Comparison of ENCODE assay signal across 21 mouse cellular contexts in the genomic region with DNA sequence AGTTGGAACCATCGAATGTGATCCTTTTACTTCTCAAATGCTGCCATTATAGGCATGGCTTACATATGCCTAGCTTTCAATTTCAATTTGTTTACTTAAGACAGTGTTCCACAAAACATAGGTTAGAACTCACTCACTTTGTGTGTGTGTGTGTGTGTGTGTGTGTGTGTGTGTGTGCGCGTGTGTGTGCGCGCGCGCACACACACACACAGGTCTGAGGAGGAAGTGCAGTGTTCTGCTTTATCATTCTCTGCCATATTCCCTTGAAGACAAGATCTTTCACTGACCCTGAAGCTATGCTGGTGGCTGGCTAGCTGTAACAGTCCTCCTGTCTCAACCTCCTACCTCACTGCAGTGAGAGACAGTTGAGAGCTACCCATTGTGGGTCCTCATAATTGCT. TPM values are rescaled to one million over a fixed set of nuclear protein-coding genes. Genes with fewer than 3 reads are reported as not detected.
DNase-seq lines count a peak whose midpoint lies in the region; ATAC-seq and TF ChIP-seq lines count a peak whose summit lies in the region.
"Had no signal": no experiment of that assay in that cellular context is flagged by ENCODE, and none has a peak within 500 bp of the region (broad histone marks: within the 10 kb centered on the region; RNA-seq: fewer than 3 reads in every experiment).

No protein-coding gene starts in this region.

- H3K4me2 ChIP-seq in liver, embryonic 11.5 days, result peak overlapping the region; percentile 47
- peak overlapping the region; percentile 28; the same call in 1 of the 2 replicates for H3K4me2 ChIP-seq in liver, embryonic 16.5 days (ENCODE audit: low read depth, low read length)
- H3K4me2 ChIP-seq in kidney, embryonic 16.5 days (replicated peaks; ENCODE audit: low read depth, low read length), result no peak overlapping the region
- H3K4me2 ChIP-seq: hindbrain, embryonic 14.5 days; limb, embryonic 13.5 days; neural tube, embryonic 13.5 days had no signal

- no peak for TF ChIP-seq POLR2A in small intestine, adult 2 months (IDR thresholded peaks at IDR 0.05; ENCODE audit: low read depth, low read length)

- H3K9ac ChIP-seq in liver, embryonic 11.5 days (ENCODE audit: low read depth, low read length), result no peak overlapping the region
- H3K9ac ChIP-seq in liver, embryonic 16.5 days (ENCODE audit: low read depth, low read length), result no peak overlapping the region
- no peak overlapping the region for H3K9ac ChIP-seq in kidney, embryonic 16.5 days (replicated peaks; ENCODE audit: low read length)
- H3K9ac ChIP-seq: hindbrain, embryonic 14.5 days; limb, embryonic 13.5 days; neural tube, embryonic 13.5 days had no signal

- H3K4me1 ChIP-seq in liver, embryonic 11.5 days (replicated peaks; ENCODE audit: control insufficient read depth, insufficient read depth, low read length), result peaks cover 33% of the 10 kb centered on the region
- H3K4me1 ChIP-seq in liver, embryonic 16.5 days (ENCODE audit: control insufficient read depth, low read depth, low read length), result peaks cover 25% of the 10 kb centered on the region
- peaks cover 7% of the 10 kb centered on the region; the same call in 1 of the 2 replicates for H3K4me1 ChIP-seq in small intestine, adult 2 months (ENCODE audit: control insufficient read depth, insufficient read depth, insufficient read length, low read length)
- peaks cover 22% of the 10 kb centered on the region for H3K4me1 ChIP-seq in kidney, embryonic 16.5 days (ENCODE audit: insufficient read depth, low read length)

- WGBS in liver, embryonic 11.5 days, result 79% methylated on average over 7 of the region's 7 CpGs
- 38% methylated on average over 7 of the region's 7 CpGs for WGBS in liver, embryonic 16.5 days (ENCODE audit: insufficient replicate concordance)
- 81% methylated on average over 7 of the region's 7 CpGs for WGBS in small intestine, adult 2 months
- WGBS in kidney, embryonic 16.5 days, result 98% methylated on average over 7 of the region's 7 CpGs

- H3K27me3 ChIP-seq in liver, embryonic 11.5 days (replicated peaks; ENCODE audit: control insufficient read depth, insufficient read depth, low read length), result no peaks in the 10 kb centered on the region
- no peaks in the 10 kb centered on the region for H3K27me3 ChIP-seq in liver, embryonic 16.5 days (ENCODE audit: control insufficient read depth, insufficient read depth, low read depth, low read length)
- no peaks in the 10 kb centered on the region for H3K27me3 ChIP-seq in small intestine, adult 2 months (ENCODE audit: control insufficient read depth, insufficient read depth, low read length)
- no peaks in the 10 kb centered on the region for H3K27me3 ChIP-seq in kidney, embryonic 16.5 days (ENCODE audit: insufficient read depth, low read length)
- H3K27me3 ChIP-seq: limb, embryonic 13.5 days; neural tube, embryonic 13.5 days had no signal

- ATAC-seq in liver, embryonic 11.5 days (replicated peaks; ENCODE audit: low FRiP score), result no peak
- ATAC-seq in liver, embryonic 16.5 days (ENCODE audit: low read depth), result no peak
- ATAC-seq in kidney, embryonic 16.5 days (ENCODE audit: low FRiP score, low TSS enrichment), result no peak
- ATAC-seq: lung, postnatal 0 days had no signal

- no peaks in the 10 kb centered on the region for H3K9me3 ChIP-seq in liver, embryonic 11.5 days (ENCODE audit: control insufficient read depth, low read length)
- no peaks in the 10 kb centered on the region for H3K9me3 ChIP-seq in liver, embryonic 16.5 days (replicated peaks; ENCODE audit: control insufficient read depth, low read length)
- H3K9me3 ChIP-seq in kidney, embryonic 16.5 days (ENCODE audit: low read length), result no peaks in the 10 kb centered on the region
- H3K9me3 ChIP-seq: limb, embryonic 13.5 days; neural tube, embryonic 13.5 days had no signal

- TF ChIP-seq CTCF in small intestine, adult 2 months (IDR thresholded peaks at IDR 0.05; ENCODE audit: extremely low read depth, insufficient read length, insufficient replicate concordance, low read depth, low read length), result peak; percentile 5; the same call in 1 of the 2 replicates

- DNase-seq in liver, embryonic 11.5 days (ENCODE audit: low spot score), result no peak
- DNase-seq in liver, result no peak
- DNase-seq in MEL-GATA-1-ER (ENCODE audit: extremely low read depth, low read depth), result peak; percentile 51
- no peak for DNase-seq in right cerebral cortex, adult 18-20 months
- no peak for DNase-seq in embryo, embryonic 10.5 days (ENCODE audit: low spot score)
- DNase-seq: adrenal gland, postnatal 10 days; cerebellum, adult 18-20 months; cerebellum, postnatal 36 days; gastrocnemius, postnatal 25 days; kidney, adult 2 months; kidney, postnatal 36 days; right cerebral cortex, postnatal 25 days had no signal

- no peak overlapping the region for H3K27ac ChIP-seq in liver, embryonic 11.5 days (ENCODE audit: low read depth, low read length)
- H3K27ac ChIP-seq in liver, embryonic 16.5 days (ENCODE audit: low read length), result no peak overlapping the region
- no peak overlapping the region for H3K27ac ChIP-seq in small intestine, adult 2 months (ENCODE audit: insufficient read depth, low read depth, low read length)
- no peak overlapping the region for H3K27ac ChIP-seq in kidney, embryonic 16.5 days (ENCODE audit: low read length)
- H3K27ac ChIP-seq: hindbrain, embryonic 14.5 days; limb, embryonic 13.5 days; neural tube, embryonic 13.5 days had no signal

- H3K36me3 ChIP-seq in liver, embryonic 11.5 days (ENCODE audit: control insufficient read depth, insufficient read depth, low read length), result no peaks in the 10 kb centered on the region
- no peaks in the 10 kb centered on the region for H3K36me3 ChIP-seq in liver, embryonic 16.5 days (ENCODE audit: control insufficient read depth, insufficient read depth)
- 0 out of 2 replicates have a peak, but pooled peaks cover 2% of the 10 kb centered on the region for H3K36me3 ChIP-seq in small intestine, adult 2 months (ENCODE audit: control insufficient read depth, insufficient read depth, low read length)
- no peaks in the 10 kb centered on the region for H3K36me3 ChIP-seq in kidney, embryonic 16.5 days (ENCODE audit: insufficient read depth, low read length)
- H3K36me3 ChIP-seq: limb, embryonic 13.5 days; neural tube, embryonic 13.5 days had no signal

- H3K4me3 ChIP-seq in liver, embryonic 11.5 days (ENCODE audit: low read depth, low read length), result no peak overlapping the region
- 0 out of 2 replicates have a peak overlapping the region, but pooled peaks have one; percentile 1 for H3K4me3 ChIP-seq in liver, embryonic 16.5 days (ENCODE audit: low read depth, low read length)
- H3K4me3 ChIP-seq in small intestine, adult 2 months (ENCODE audit: low read depth, low read length), result no peak overlapping the region
- H3K4me3 ChIP-seq in kidney, embryonic 16.5 days (ENCODE audit: low read length), result no peak overlapping the region
- H3K4me3 ChIP-seq: limb, embryonic 13.5 days; neural tube, embryonic 13.5 days had no signal

RNA-seq across cellular contexts. Expression of gene Nfatc3, which starts 4.4 kb away (rescaled TPM):
- 5.3 and 6.2 TPM in 2 replicates for polyA plus RNA-seq in liver, embryonic 11.5 days (2014; fragmentation: Nextera tagmentation; extraction: Ambion mirVana)
- polyA plus RNA-seq in liver, embryonic 16.5 days (2015; fragmentation: Nextera tagmentation; extraction: Ambion mirVana), result 2.4 and 3.0 TPM in 2 replicates
- 7.0 and 17.0 TPM in 2 replicates for polyA plus RNA-seq in small intestine, adult 2 months (2012; rRNA removed)
- 5.7 and 6.7 TPM in 2 replicates for polyA plus RNA-seq in kidney, embryonic 16.5 days (2015; fragmentation: Nextera tagmentation; extraction: Ambion mirVana)

RNA-seq across cellular contexts. Expression of gene Ddx28, which starts 51.4 kb away (rescaled TPM):
- 22.3 and 22.5 TPM in 2 replicates for polyA plus RNA-seq in liver, embryonic 11.5 days (2014; fragmentation: Nextera tagmentation; extraction: Ambion mirVana)
- polyA plus RNA-seq in liver, embryonic 16.5 days (2015; fragmentation: Nextera tagmentation; extraction: Ambion mirVana), result 8.7 and 9.6 TPM in 2 replicates
- polyA plus RNA-seq in small intestine, adult 2 months (2012; rRNA removed), result 5.2 and 6.6 TPM in 2 replicates
- polyA plus RNA-seq in kidney, embryonic 16.5 days (2015; fragmentation: Nextera tagmentation; extraction: Ambion mirVana), result 19.8 and 21.2 TPM in 2 replicates

RNA-seq across cellular contexts. Expression of gene Dpep2nb, which starts 57.3 kb away (rescaled TPM):
- polyA plus RNA-seq in liver, embryonic 11.5 days (2014; fragmentation: Nextera tagmentation; extraction: Ambion mirVana), result not detected in 2 replicates
- not detected in 2 replicates for polyA plus RNA-seq in liver, embryonic 16.5 days (2015; fragmentation: Nextera tagmentation; extraction: Ambion mirVana)
- polyA plus RNA-seq in small intestine, adult 2 months (2012; rRNA removed), result not detected in 2 replicates
- polyA plus RNA-seq in kidney, embryonic 16.5 days (2015; fragmentation: Nextera tagmentation; extraction: Ambion mirVana), result not detected in 2 replicates
- polyA plus RNA-seq: embryonic facial prominence, embryonic 11.5 days; frontal cortex, adult 2 months; hindbrain, embryonic 14.5 days; limb, embryonic 13.5 days; lung, postnatal 0 days had no signal
